Mouse (Mus musculus): ENCODE measurements around the gene Prr23a2. TPM values are rescaled to one million over a fixed set of nuclear protein-coding genes. Genes with fewer than 3 reads are reported as not detected.
"Not testable (repeated sequence)": the region's sequence is repeated elsewhere in the genome, so short reads cannot be mapped to it uniquely, and the experiment has no call there.

Prr23a2 gene
- polyA plus RNA-seq (2012), result not detected in 2 replicates

DNA sequence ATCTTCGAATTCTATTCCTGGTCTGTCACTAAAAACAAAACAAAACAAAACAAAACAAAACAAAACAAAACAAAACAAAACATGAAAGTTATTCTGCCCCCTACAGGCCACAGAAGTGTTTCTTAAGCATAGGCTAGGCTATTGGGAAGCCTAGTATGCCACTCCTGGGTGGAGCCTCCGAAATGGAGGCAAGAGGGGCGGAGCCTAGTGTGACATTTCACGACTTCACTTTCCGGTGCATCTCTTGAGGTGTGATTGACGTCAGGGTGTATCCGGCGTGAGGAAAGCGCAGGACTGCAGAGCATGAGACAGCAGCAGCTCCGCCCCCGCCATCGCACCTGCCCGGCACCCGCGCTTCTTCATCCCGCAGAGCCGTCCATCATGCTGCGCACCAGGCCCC is at the start of gene Prr23a2:
Prr23a2 (plus strand) TSS at position 285 of the 400 bp plus-strand sequence.
- Histone ChIP-seq H3K36me3 (ENCODE audit: control insufficient read depth) (no peaks in the 10 kb centered on the region), H3K4me3 (replicated peaks) (no peak within 1 kb of the TSS), H3K9me3 (ENCODE audit: control insufficient read depth, low read length) (peaks cover 5% of the 10 kb centered on the region), H3K4me1 (ENCODE audit: control insufficient read depth) (no peaks in the 10 kb centered on the region), H3K27me3 (ENCODE audit: control insufficient read depth) (no peaks in the 10 kb centered on the region)
- TF ChIP-seq GATA1 (IDR thresholded peaks at IDR 0.05; ENCODE audit: low read length), result no peak
- no peak for TF ChIP-seq TAL1 (IDR thresholded peaks at IDR 0.05; ENCODE audit: low read length)

DNA sequence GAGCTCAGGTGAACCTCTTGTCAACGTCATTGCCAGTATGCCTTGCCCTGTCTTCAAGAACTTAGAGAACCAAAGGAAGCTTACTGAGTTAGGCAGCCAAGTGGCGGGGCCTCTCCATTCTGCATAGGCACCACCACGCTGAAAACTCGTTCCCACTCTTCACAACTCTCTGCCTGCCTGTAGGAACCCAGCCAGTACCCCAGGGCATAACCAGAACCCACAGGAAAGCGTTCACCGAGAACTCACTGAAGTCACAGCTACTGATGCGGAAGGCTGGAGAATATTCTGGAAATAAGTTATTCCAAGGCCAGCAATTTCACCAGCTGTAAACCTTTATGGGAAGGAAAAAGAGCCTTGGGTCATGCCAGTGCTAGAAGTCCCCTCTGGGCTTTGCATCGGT is 48.7 kb upstream of the Prr23a2 start:
- Histone ChIP-seq H3K4me3 (replicated peaks) (no peak overlapping the region), H3K4me1 (ENCODE audit: control insufficient read depth) (no peaks in the 10 kb centered on the region), H3K36me3 (ENCODE audit: control insufficient read depth) (no peaks in the 10 kb centered on the region), H3K9me3 (ENCODE audit: control insufficient read depth, low read length) (no peaks in the 10 kb centered on the region), H3K27me3 (ENCODE audit: control insufficient read depth) (no peaks in the 10 kb centered on the region)
- TF ChIP-seq TAL1 (IDR thresholded peaks at IDR 0.05; ENCODE audit: low read length), result no peak
- TF ChIP-seq GATA1 (IDR thresholded peaks at IDR 0.05; ENCODE audit: low read length), result no peak

DNA sequence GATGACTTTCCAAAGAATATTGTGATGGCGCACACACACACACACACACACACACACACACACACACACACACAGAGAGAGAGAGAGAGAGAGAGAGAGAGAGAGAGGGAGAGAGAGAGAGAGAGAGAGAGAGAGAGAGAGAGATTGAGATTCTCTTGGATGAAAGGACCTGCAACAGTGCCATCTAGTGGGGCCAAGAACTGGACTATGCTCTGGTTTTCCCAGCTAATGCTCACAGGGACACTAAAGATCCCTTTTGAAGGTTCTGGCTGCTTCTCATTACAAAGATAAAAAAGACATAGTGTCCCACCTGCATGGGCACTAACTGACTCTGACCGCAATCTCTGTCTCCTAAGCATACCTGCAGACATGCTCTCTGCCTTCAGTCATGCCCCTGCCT is 46.8 kb upstream of the Prr23a2 start:
- H3K9me3 ChIP-seq (ENCODE audit: control insufficient read depth, low read length); H3K36me3 ChIP-seq (ENCODE audit: control insufficient read depth); H3K27me3 ChIP-seq (ENCODE audit: control insufficient read depth); H3K4me3 ChIP-seq (replicated peaks); H3K4me1 ChIP-seq (ENCODE audit: control insufficient read depth): not testable (repeated sequence)

DNA sequence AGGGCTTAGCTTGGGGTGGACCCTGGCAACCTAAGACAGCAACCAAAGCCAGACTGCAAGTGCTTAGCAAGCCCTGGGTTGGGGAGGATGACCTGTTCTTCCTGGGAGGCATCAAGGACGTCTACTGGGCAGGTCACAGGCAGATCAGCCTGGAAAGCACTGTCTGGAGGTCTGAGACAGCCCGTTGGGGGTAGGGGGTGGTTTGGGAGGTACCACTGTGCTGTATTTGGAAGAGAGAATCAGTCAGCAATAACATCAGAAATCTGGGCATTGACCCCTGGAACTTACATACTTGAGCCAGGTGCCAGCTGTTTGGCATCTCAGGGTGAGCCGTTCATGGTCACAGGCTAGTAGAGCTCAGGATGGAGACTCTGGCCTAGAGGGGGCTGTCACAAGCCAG is 40.2 kb upstream of the Prr23a2 start:
- H3K4me3 ChIP-seq (replicated peaks), result no peak overlapping the region
- no peaks in the 10 kb centered on the region for H3K27me3 ChIP-seq (ENCODE audit: control insufficient read depth)
- no peaks in the 10 kb centered on the region for H3K36me3 ChIP-seq (ENCODE audit: control insufficient read depth)
- TF ChIP-seq TAL1 (IDR thresholded peaks at IDR 0.05; ENCODE audit: low read length) (no peak), GATA1 (IDR thresholded peaks at IDR 0.05; ENCODE audit: low read length) (no peak)
- no peaks in the 10 kb centered on the region for H3K9me3 ChIP-seq (ENCODE audit: control insufficient read depth, low read length)
- H3K4me1 ChIP-seq (ENCODE audit: control insufficient read depth), result no peaks in the 10 kb centered on the region

DNA sequence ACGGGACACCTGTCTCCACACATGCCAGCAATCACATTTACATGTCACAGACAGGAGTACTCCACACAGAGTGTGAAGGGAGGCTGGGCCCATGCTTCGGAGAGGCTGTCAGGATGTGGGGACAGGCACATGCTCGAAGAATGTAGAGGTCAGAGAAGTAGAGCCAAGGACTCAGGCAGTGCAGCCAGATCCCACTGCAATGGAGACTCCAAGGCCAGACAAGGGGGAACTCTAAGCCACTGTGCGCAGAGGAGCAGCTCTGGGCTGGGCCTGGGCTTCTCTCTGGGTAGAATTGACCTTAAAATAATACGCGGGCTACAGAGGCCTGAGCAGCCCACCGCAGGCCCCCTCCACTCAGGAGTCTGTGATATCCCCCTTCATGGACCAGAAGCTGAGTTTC is 38.7 kb upstream of the Prr23a2 start:
- no peaks in the 10 kb centered on the region for H3K27me3 ChIP-seq (ENCODE audit: control insufficient read depth)
- H3K4me3 ChIP-seq (replicated peaks), result no peak overlapping the region
- no peaks in the 10 kb centered on the region for H3K9me3 ChIP-seq (ENCODE audit: control insufficient read depth, low read length)
- H3K4me1 ChIP-seq (ENCODE audit: control insufficient read depth), result no peaks in the 10 kb centered on the region
- TF ChIP-seq TAL1 (IDR thresholded peaks at IDR 0.05; ENCODE audit: low read length) (no peak), GATA1 (IDR thresholded peaks at IDR 0.05; ENCODE audit: low read length) (no peak)
- H3K36me3 ChIP-seq (ENCODE audit: control insufficient read depth), result no peaks in the 10 kb centered on the region

DNA sequence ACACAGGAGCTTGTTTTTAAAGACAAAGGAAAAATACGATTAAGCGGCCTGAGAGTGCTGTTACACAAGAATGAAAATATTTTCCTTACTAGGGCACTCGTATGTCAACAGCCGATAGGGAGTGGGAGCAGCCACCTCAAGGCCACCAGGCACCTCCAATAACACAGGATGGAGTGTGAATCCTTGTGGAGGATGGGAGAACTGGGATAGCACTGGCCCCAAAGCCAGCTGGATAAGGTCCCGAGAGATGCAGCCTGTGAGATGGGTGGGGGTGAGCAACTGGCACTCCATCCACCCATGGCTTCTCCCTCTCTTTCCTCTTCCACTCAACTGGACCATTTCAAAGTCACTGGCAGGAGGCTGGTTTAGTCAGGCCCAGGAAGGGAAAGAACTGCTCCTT is 37.3 kb upstream of the Prr23a2 start:
- Histone ChIP-seq H3K4me1 (ENCODE audit: control insufficient read depth) (no peaks in the 10 kb centered on the region), H3K4me3 (replicated peaks) (no peak overlapping the region), H3K27me3 (ENCODE audit: control insufficient read depth) (no peaks in the 10 kb centered on the region), H3K36me3 (ENCODE audit: control insufficient read depth) (no peaks in the 10 kb centered on the region), H3K9me3 (ENCODE audit: control insufficient read depth, low read length) (no peaks in the 10 kb centered on the region)
- no peak for TF ChIP-seq GATA1 (IDR thresholded peaks at IDR 0.05; ENCODE audit: low read length)
- TF ChIP-seq TAL1 (IDR thresholded peaks at IDR 0.05; ENCODE audit: low read length), result no peak

DNA sequence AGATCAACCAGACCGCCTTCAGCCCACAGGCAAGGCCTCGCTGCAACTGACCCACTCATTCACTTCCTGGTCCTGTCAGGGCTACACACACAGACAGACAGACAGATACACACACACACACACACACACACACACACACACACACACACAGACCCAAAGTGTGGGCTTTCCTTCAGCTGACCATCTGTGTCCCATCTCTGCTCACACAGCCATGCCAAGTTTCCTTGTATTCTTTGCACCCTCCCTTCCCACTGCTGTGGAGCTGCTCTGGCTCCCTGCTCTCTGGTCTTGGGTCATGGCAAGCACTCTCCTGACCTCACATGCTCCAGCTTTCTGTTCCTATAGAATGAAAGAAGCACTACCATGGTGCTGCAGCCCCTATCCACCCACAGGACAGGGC is 36.8 kb upstream of the Prr23a2 start:
- TF ChIP-seq TAL1 (IDR thresholded peaks at IDR 0.05; ENCODE audit: low read length) (no peak), GATA1 (IDR thresholded peaks at IDR 0.05; ENCODE audit: low read length) (no peak)
- no peaks in the 10 kb centered on the region for H3K4me1 ChIP-seq (ENCODE audit: control insufficient read depth)
- H3K36me3 ChIP-seq (ENCODE audit: control insufficient read depth), result no peaks in the 10 kb centered on the region
- no peaks in the 10 kb centered on the region for H3K27me3 ChIP-seq (ENCODE audit: control insufficient read depth)
- no peak overlapping the region for H3K4me3 ChIP-seq (replicated peaks)
- H3K9me3 ChIP-seq (ENCODE audit: control insufficient read depth, low read length), result no peaks in the 10 kb centered on the region

DNA sequence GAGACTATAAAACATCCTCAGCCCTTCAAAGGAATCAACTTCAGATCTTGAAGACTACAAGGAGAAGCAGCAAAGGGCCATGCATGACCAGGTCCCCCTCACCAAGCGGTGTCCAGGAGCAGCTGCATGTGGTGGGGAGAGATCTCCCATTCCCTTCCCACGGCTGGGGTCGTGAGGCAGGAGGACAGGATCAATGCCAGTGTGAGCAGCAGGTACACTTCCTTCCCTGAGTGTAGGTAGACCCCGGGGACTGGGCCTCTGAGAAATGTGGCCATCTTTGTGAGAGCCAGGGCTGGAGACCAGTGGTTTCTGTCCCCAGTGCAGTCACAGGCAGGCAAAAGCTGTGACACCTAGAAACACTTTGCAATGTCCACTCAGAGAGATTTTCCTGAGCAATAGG is 35.8 kb upstream of the Prr23a2 start:
- Histone ChIP-seq H3K27me3 (ENCODE audit: control insufficient read depth) (no peaks in the 10 kb centered on the region), H3K4me3 (replicated peaks) (no peak overlapping the region), H3K9me3 (ENCODE audit: control insufficient read depth, low read length) (no peaks in the 10 kb centered on the region), H3K36me3 (ENCODE audit: control insufficient read depth) (no peaks in the 10 kb centered on the region), H3K4me1 (ENCODE audit: control insufficient read depth) (no peaks in the 10 kb centered on the region)
- TF ChIP-seq GATA1 (IDR thresholded peaks at IDR 0.05; ENCODE audit: low read length) (no peak), TAL1 (IDR thresholded peaks at IDR 0.05; ENCODE audit: low read length) (no peak)

DNA sequence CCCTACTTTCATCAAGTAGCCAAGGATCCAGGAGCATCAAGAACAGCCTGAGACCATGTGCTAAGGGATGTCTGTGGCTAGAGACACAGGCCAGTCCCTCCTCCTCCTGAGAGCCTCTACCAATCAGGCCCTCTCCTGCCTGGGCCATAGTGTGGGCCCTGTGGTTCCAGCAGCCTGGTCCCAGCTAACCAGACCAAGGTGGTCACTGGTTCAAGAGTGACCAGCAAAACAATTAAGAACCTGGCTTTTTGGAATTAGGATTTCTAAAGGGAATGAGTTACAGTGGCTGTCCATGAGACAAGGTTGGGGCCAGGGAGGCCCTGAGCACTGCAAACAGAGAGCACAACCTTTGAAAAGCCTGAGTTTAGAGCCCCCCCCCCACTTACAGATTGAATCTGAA is 35.2 kb upstream of the Prr23a2 start:
- Histone ChIP-seq H3K9me3 (ENCODE audit: control insufficient read depth, low read length) (no peaks in the 10 kb centered on the region), H3K4me3 (replicated peaks) (no peak overlapping the region), H3K27me3 (ENCODE audit: control insufficient read depth) (no peaks in the 10 kb centered on the region), H3K4me1 (ENCODE audit: control insufficient read depth) (no peaks in the 10 kb centered on the region), H3K36me3 (ENCODE audit: control insufficient read depth) (no peaks in the 10 kb centered on the region)
- TF ChIP-seq GATA1 (IDR thresholded peaks at IDR 0.05; ENCODE audit: low read length) (no peak), TAL1 (IDR thresholded peaks at IDR 0.05; ENCODE audit: low read length) (no peak)

DNA sequence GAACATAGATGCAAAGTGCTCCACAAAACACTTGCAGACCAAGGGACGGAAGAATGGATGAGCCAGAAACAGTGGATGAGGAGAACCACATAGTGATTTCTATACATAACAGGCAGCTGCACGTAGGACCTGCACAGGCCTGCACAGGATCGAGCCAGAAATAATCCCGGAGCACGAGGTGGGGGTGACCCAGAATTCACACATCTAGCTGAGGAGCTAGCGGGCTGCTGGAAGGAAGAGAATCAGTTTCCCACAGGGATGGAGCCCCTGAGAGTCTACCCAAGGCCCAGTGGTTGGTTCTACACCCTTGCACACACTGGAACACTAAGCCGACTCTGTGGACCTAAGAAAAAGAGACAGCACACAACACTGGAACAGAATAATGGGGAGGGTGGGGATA is 32.5 kb upstream of the Prr23a2 start:
- TF ChIP-seq TAL1 (IDR thresholded peaks at IDR 0.05; ENCODE audit: low read length) (no peak), GATA1 (IDR thresholded peaks at IDR 0.05; ENCODE audit: low read length) (no peak)
- no peaks in the 10 kb centered on the region for H3K27me3 ChIP-seq (ENCODE audit: control insufficient read depth)
- no peaks in the 10 kb centered on the region for H3K36me3 ChIP-seq (ENCODE audit: control insufficient read depth)
- no peak overlapping the region for H3K4me3 ChIP-seq (replicated peaks)
- H3K4me1 ChIP-seq (ENCODE audit: control insufficient read depth), result no peaks in the 10 kb centered on the region
- H3K9me3 ChIP-seq (ENCODE audit: control insufficient read depth, low read length), result no peaks in the 10 kb centered on the region
